Mouse (Mus musculus) lung, embryonic 15.5 days (tissue): ENCODE measurements at regions not wholly inside any gene's neighbourhood (a gene's known extent, or its start where the extent isn't known, plus 50 kb on each side); places are given as distances from the start of the nearest gene placed in this dataset.

Source experiments
- ATAC-seq: fragments of 200-750 bp; cut with Nextera tagmentation; 2 replicates; pipeline ENCODE4 v1.8.0; 2017; ENCODE audit warnings: moderate number of reproducible peaks, borderline replicate concordance; ENCODE audit not compliant: low FRiP score, low TSS enrichment; ENCODE audit errors: extremely low read depth
- H3K27ac ChIP-seq: fragments of 300-500 bp; sonication (generic); 2 replicates; pipeline ENCODE4 v1.5.1; 2015; ENCODE audit warnings: moderate library complexity, mild to moderate bottlenecking, inconsistent platforms
- H3K27me3 ChIP-seq: fragments of 300-500 bp; sonication (generic); 2 replicates; pipeline ENCODE4 v1.6.1; 2015; ENCODE audit warnings: inconsistent platforms
- H3K36me3 ChIP-seq: fragments of 300-500 bp; sonication (generic); 2 replicates; pipeline ENCODE4 v1.6.1; 2015; ENCODE audit warnings: inconsistent platforms
- H3K4me1 ChIP-seq: fragments of 300-500 bp; sonication (generic); 2 replicates; pipeline ENCODE4 v1.6.1; 2015; ENCODE audit warnings: inconsistent platforms
- H3K4me2 ChIP-seq: fragments of 300-500 bp; sonication (generic); 2 replicates; pipeline ENCODE4 v1.6.1; 2015; ENCODE audit warnings: inconsistent platforms, mild to moderate bottlenecking, moderate library complexity
- H3K4me3 ChIP-seq: fragments of 300-500 bp; sonication (generic); 2 replicates; pipeline ENCODE4 v1.5.1; 2015; ENCODE audit warnings: mild to moderate bottlenecking, inconsistent platforms
- H3K9ac ChIP-seq: fragments of 300-500 bp; sonication (generic); 2 replicates; pipeline ENCODE4 v1.6.1; 2015; ENCODE audit warnings: inconsistent platforms
- H3K9me3 ChIP-seq: fragments of 300-500 bp; sonication (generic); 2 replicates; pipeline ENCODE4 v1.6.1; 2016; ENCODE audit warnings: inconsistent platforms
- WGBS: fragments of 180-500 bp; shearing (Covaris S2); methylation state at CpG from one replicate; pipeline ENCODE4 v1.1.7; 2015; 5-methylcytosine and 5-hydroxymethylcytosine counted together

GRCm38 (mm10) chr12:105936812-105937530, 73.1 kb upstream of the Vrk1 start:
- no peak overlapping the region for H3K27ac ChIP-seq
- no peak overlapping the region for H3K4me2 ChIP-seq
- H3K27me3 ChIP-seq, result peaks cover 7% of the 10 kb centered on the region; the same call in 1 of the 2 replicates
- peaks cover 7% of the 10 kb centered on the region; the same call in 1 of the 2 replicates for H3K4me1 ChIP-seq
- no peak overlapping the region for H3K4me3 ChIP-seq
- H3K9ac ChIP-seq, result no peak overlapping the region
- no peak for ATAC-seq
- H3K36me3 ChIP-seq, result no peaks in the 10 kb centered on the region
- no peaks in the 10 kb centered on the region for H3K9me3 ChIP-seq
- 72% methylated on average over 18 of the region's 18 CpGs for WGBS

GRCm38 (mm10) chr12:105942136-105943076, 67.6 kb upstream of the Vrk1 start:
- Histone ChIP-seq H3K9me3 (no peaks in the 10 kb centered on the region), H3K4me2 (no peak overlapping the region), H3K9ac (no peak overlapping the region), H3K27me3 (no peaks in the 10 kb centered on the region), H3K27ac (no peak overlapping the region), H3K4me3 (no peak overlapping the region), H3K36me3 (no peaks in the 10 kb centered on the region), H3K4me1 (no peaks in the 10 kb centered on the region)
- 64% methylated on average over 20 of the region's 20 CpGs for WGBS
- ATAC-seq, result no peak

GRCm38 (mm10) chr12:105943077-105943433, 67.0 kb upstream of the Vrk1 start:
- Histone ChIP-seq H3K9me3 (no peaks in the 10 kb centered on the region), H3K4me2 (no peak overlapping the region), H3K4me1 (no peaks in the 10 kb centered on the region), H3K9ac (no peak overlapping the region), H3K4me3 (no peak overlapping the region), H3K27me3 (no peaks in the 10 kb centered on the region), H3K36me3 (no peaks in the 10 kb centered on the region), H3K27ac (no peak overlapping the region)
- WGBS, result 82% methylated on average over 8 of the region's 8 CpGs
- ATAC-seq, result no peak

- H3K27ac ChIP-seq, result no peak overlapping the region
- H3K27me3 ChIP-seq, result no peaks in the 10 kb centered on the region
- ATAC-seq, result no peak
- no peak overlapping the region for H3K4me2 ChIP-seq
- H3K9ac ChIP-seq, result no peak overlapping the region
- no peaks in the 10 kb centered on the region for H3K36me3 ChIP-seq
- H3K4me3 ChIP-seq, result no peak overlapping the region
- WGBS, result 54% methylated on average over 5 of the region's 5 CpGs
- no peaks in the 10 kb centered on the region for H3K4me1 ChIP-seq
- H3K9me3 ChIP-seq, result no peaks in the 10 kb centered on the region
Measured at GRCm38 (mm10) chr12:105947332-105947731, 62.7 kb upstream of the Vrk1 start.

GRCm38 (mm10) chr12:105948322-105948721, 61.7 kb upstream of the Vrk1 start:
- ATAC-seq, result no peak

GRCm38 (mm10) chr12:105955764-105956290, 54.2 kb upstream of the Vrk1 start:
- peaks cover 10% of the 10 kb centered on the region for H3K27me3 ChIP-seq
- no peak overlapping the region for H3K4me3 ChIP-seq
- H3K9ac ChIP-seq, result no peak overlapping the region
- ATAC-seq, result no peak
- 50% methylated on average over 1 of the region's 1 CpGs for WGBS
- no peaks in the 10 kb centered on the region for H3K4me1 ChIP-seq
- H3K9me3 ChIP-seq, result no peaks in the 10 kb centered on the region
- H3K27ac ChIP-seq, result no peak overlapping the region
- H3K4me2 ChIP-seq, result no peak overlapping the region
- no peaks in the 10 kb centered on the region for H3K36me3 ChIP-seq

More at GRCm38 (mm10) chr12:105948322-105948721, 61.7 kb upstream of the Vrk1 start:
- Histone ChIP-seq H3K9ac (no peak overlapping the region), H3K4me1 (no peaks in the 10 kb centered on the region), H3K27me3 (no peaks in the 10 kb centered on the region), H3K27ac (no peak overlapping the region), H3K4me3 (no peak overlapping the region), H3K4me2 (no peak overlapping the region), H3K36me3 (no peaks in the 10 kb centered on the region), H3K9me3 (no peaks in the 10 kb centered on the region)
- WGBS, result 70% methylated on average over 2 of the region's 2 CpGs

GRCm38 (mm10) chr12:105959756-105960155, 50.3 kb upstream of the Vrk1 start:
- no peak for ATAC-seq
- Histone ChIP-seq H3K36me3 (no peaks in the 10 kb centered on the region), H3K4me1 (peaks cover 4% of the 10 kb centered on the region), H3K4me3 (no peak overlapping the region), H3K4me2 (no peak overlapping the region), H3K9me3 (no peaks in the 10 kb centered on the region), H3K27me3 (peaks cover 28% of the 10 kb centered on the region), H3K9ac (no peak overlapping the region), H3K27ac (no peak overlapping the region)
- 55% methylated on average over 7 of the region's 7 CpGs for WGBS
